Mouse (Mus musculus): Measurements from ENCODE around the gene Cog6.

The Cog6 gene

DNA sequence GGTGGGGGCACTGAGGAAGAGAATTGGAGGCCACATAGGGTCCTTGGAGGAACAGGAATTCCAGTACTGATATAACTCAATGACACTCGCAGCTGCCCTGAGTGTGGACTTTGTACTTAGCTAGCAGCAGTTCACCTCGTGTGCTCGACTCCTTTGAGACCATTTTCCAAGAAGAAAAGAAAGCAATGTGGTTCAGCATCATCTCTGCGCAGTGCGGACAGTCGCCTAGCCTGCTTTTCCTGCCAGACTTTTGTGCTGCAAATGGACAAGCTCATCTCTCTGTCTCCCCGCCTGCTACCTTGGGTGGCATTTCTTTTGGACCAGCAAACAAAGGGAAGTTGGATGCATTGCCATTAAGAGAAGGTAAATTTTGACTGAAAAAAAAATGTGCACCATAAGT is 52.8 kb downstream of the Cog6 start:
- in situ Hi-C loops (cut with MseI, MboI), result no loop called here

DNA sequence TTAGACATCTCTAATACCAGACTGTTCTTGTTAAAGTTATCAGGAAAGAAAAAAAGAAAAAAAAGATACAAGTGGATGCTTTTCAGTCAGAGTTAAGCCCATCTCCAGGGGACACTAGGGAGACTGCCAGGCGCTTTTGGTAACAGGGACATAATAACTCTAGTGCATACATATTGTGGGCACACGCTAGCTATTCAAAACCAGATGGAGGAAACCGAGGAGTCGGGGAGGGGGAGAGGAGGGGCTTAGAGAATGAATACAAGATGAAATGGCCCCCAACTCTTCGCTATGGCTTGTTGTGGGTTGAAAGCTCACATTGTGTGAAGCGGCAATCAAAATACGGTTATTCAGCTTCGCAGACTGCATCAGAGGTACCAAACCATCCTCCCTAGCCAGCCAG is 53.6 kb downstream of the Cog6 start:
- in situ Hi-C loops (cut with MseI, MboI), result no loop called here

- in situ Hi-C loops (cut with MseI, MboI), result no loop called here
Measured at GRCm38 (mm10) chr3:52962391-52962790, 54.6 kb downstream of the Cog6 start.

DNA sequence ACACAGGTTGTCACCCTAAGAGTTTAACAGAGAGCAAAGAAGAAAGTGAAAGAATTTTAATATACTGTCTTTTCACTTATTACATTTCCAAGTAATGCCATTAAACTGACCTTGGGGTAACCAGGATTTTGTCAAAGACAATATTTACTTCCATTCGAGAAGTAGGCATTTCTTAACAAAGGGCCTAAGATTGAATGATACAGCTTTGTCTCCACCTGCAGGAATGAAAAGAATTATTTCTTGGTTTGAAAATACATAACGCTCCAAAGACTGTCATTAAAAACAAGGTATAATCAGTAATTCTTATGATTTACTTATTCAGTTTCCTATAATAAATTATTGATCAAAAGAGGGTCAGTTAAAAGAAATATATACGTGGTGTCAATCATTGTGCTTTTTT is 55.4 kb downstream of the Cog6 start:
- in situ Hi-C loops (cut with MseI, MboI), result no loop called here

DNA sequence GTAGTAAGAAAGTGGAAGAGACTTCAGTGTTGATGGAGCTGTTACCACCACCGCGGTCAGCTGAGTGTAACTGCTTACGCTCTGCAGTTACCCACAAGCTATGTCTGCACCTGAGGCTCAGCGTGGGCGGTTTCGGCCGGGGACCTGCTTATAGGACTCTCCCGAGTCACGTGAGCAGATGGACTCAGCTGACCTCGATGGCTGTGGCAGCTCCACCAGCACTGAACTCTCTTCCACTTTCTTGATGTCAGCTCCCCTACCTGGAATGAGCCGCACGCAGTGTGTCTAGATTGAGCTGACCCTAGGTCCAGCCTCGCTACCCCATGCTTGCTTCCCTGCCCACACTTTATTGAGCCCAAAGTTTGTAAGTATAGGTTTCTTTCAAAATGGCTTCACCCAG is 56.1 kb downstream of the Cog6 start:
- in situ Hi-C loops (cut with MseI, MboI), result no loop called here

DNA sequence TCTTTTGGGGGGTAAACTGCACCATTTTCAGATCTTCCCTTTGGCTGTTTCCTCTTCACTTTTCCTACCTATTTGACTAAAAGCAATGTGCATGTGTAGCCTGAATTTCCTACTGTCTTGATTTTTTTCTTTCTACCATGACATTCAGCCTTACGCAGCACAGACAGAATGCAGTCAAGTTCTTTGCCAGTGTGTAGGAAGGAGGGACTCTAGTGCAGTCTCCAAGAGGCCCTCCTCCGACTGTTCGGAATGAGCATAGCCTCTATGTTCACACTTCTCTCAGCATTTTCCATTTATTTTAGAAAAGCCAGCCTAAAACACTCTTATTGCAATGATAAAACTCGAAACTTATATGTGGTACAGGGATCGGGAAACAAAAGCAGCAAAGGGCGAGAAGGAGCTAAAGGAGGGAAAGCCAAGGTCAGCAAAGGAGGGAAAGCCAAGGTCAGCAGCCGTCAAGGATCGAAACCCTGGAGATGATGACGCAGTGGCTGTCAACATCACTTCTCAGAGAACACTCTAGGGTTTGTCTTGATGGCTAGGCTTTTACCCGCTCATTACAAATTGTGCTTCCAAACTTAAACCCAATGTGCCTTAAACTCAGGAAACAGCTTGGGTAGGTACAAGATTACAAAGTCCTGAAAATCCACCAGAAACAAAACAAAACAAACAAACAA is 58.5 kb downstream of the Cog6 start:
- in situ Hi-C loops (cut with MseI, MboI), result no loop called here

DNA sequence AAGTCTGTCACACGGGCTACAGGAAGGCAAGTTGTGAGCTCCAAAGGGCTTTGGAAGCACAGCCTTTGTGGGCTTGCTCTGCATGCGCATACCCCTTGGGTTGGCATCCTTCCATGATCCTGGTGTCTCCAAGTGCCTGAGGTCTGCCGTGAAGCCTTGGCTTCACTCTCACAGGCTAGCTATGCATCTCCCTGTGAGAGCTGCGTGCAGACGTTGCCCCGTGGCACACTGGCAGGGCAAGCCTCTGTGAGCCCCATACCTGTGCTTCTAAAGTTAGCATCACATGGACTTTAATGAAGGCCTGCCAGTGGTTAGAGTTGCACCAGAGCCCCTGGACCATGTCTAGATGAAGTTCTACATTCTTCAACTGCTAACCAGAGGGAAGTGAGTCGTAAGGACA is 59.2 kb downstream of the Cog6 start:
- in situ Hi-C loops (cut with MseI, MboI), result no loop called here

GRCm38 (mm10) chr3:52956236-52956635 is 60.8 kb downstream of the Cog6 start:
- in situ Hi-C loops (cut with MseI, MboI), result no loop called here

- in situ Hi-C loops (cut with MseI, MboI), result no loop called here
Measured at GRCm38 (mm10) chr3:52955481-52956019, 61.5 kb downstream of the Cog6 start.

DNA sequence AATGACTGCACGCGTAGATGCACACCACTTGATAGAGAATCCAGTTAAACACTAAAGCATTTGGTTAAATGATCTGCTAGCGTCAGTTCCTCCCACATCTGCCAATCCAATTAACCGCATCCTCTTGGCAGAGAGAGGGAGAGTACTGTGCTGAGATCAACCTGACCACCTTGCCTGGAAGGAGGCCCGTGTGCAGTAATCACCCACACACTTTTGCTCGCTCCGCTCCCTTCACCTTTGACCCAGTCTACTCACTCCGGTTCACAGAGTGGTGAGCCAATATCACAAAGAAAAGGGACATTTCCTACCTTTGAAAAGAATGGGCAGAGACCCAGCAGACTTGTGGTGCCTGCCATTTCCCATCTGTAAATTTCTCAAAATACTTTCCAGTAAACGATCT is 62.4 kb downstream of the Cog6 start:
- in situ Hi-C loops (cut with MseI, MboI), result no loop called here

DNA sequence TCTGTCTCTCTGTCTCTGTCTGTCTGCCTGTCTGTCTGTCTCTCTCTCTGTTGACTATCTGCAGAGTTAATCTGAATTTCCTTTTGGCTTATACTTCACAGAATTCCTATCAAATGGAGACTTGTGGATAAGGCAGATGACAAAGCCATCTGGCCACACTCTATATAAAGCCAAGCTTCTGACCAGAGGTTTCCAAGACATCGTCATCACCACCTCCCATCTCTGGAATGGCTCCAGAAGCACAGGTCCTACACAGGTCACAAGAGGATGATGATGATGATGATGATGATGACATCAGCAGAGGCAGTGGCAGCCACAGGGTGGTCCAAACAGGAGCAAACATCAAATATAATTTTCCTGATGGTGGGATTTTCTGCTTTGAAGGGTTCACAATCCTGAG is 63.2 kb downstream of the Cog6 start:
- in situ Hi-C loops (cut with MseI, MboI), result no loop called here

DNA sequence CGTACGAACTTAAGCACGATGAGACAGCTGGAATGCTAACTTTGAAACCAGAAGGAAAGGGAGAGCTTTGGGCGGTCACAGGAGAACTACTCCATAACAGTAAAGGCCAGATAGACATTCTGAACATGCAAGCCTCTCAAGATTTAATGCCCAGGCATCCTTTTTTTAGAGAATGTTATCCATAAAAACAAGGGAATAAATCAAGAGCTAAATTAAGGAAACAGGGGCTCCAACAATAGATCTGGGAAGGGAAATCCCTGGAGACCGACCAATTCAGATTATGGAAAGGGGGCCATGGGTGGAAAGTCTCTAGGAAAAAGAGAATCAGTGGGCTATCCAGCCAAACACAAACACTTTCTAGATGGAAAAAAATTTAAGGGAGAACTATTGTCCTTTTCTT is 68.2 kb downstream of the Cog6 start:
- in situ Hi-C loops (cut with MseI, MboI), result no loop called here

GRCm38 (mm10) chr3:52947444-52947843 is 69.6 kb downstream of the Cog6 start:
- in situ Hi-C loops (cut with MseI, MboI), result no loop called here

DNA sequence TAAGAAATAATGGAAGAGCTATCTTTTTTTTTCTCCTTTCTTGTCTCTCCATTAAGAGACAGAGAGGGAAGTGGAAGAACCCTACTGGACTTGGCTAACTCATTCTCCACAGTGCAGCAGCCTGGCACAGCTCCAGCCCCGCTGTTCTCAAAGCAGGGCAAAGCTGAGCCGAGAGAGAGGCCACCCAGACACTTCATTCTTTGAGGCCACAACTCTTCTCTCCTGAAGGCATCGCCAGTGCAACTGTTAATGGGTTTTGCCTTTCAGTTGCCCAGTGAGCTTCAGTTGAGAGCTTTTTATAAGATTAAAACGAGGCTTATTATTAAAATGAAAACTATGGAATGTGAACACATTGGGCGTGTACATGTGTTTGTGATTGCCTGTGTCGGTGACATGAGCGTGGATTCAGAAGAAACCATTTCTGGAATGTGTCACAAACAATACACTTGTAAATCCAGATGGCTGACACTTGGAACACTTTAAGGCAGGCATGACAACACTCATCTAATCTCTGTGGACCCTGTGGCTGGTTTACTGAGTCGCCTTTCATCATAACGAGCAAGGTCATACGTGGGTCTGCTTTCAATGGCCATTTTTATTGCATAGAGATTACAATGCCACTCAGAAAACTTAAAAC is 76.1 kb downstream of the Cog6 start:
- in situ Hi-C loops (cut with MseI, MboI), result no loop called here

DNA sequence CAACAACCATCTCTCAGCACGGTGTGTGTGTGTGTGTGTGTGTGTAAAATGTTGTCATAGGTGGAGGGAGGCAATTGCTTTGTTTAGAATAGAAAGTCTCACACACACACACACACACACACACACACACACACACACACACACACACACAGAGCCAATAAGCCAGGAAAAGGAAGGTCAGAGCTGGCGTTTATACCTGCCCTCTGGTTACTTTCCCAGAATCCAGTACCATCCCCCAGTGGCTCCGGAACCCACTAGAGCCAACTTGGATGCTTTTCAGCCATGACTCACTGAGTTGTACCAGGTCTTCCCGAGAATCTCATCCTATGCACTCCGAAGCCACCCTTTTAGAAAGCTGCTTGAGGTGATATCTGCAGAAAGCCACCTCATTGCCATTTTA is 78.6 kb downstream of the Cog6 start:
- in situ Hi-C loops (cut with MseI, MboI), result no loop called here

- in situ Hi-C loops (cut with MseI, MboI), result no loop called here
Measured at GRCm38 (mm10) chr3:52937739-52938306, 79.2 kb downstream of the Cog6 start.

GRCm38 (mm10) chr3:52931956-52932355 is 85.1 kb downstream of the Cog6 start:
- in situ Hi-C loops (cut with MseI, MboI), result no loop called here

Data from mouse trophoblast stem cell (cell line).